Mouse (Mus musculus) spleen, adult 2 months (tissue): ENCODE measurements around the gene Ccdc180. TPM values are rescaled to one million over a fixed set of nuclear protein-coding genes. Genes with fewer than 3 reads are reported as not detected.
A peak's percentile ranks its signal among the peaks of the same experiment; 100 is the strongest.

ENCODE experiments used
- DNase-seq, 2 experiments: peaks; one replicate each; pipeline versions ENCODE4 v3.0.0 to v3.0.0-alpha.2; 2012 to 2021; ENCODE audit warnings: low spot score in 2 of 2, low read depth in 1 of 2
- H3K27ac ChIP-seq: fragments of 200-500 bp; 2 replicates; pipeline ENCODE4 v1.5.1; 2012; ENCODE audit warnings: low read length, inconsistent platforms; ENCODE audit not compliant: insufficient read depth
- H3K27me3 ChIP-seq: fragments of 200-500 bp; 2 replicates; pipeline ENCODE4 v1.6.1; 2012; ENCODE audit warnings: mild to moderate bottlenecking, moderate library complexity, low read length, inconsistent platforms; ENCODE audit not compliant: control insufficient read depth, insufficient read depth
- H3K36me3 ChIP-seq: fragments of 200-500 bp; 2 replicates; pipeline ENCODE4 v1.6.1; 2012; ENCODE audit warnings: mild to moderate bottlenecking, low read length, inconsistent platforms; ENCODE audit not compliant: control insufficient read depth, insufficient read depth
- H3K4me1 ChIP-seq: fragments of 200-500 bp; 2 replicates; pipeline ENCODE4 v1.6.1; 2011; ENCODE audit warnings: inconsistent platforms; ENCODE audit not compliant: control insufficient read depth, insufficient read depth, insufficient read length
- H3K4me3 ChIP-seq: fragments of 200-500 bp; 2 replicates; pipeline ENCODE4 v1.5.1; 2011; ENCODE audit warnings: mild to moderate bottlenecking, inconsistent platforms; ENCODE audit not compliant: insufficient read depth, insufficient read length; ENCODE audit errors: extremely low read depth
- CTCF ChIP-seq: fragments of 200-500 bp; IDR thresholded peaks from 2 replicates; pipeline ENCODE4 v1.5.1; 2011; ENCODE audit warnings: mild to moderate bottlenecking, inconsistent platforms; ENCODE audit not compliant: insufficient read depth, insufficient read length, insufficient replicate concordance; ENCODE audit errors: extremely low read depth
- POLR2A ChIP-seq: fragments of 200-500 bp; IDR thresholded peaks from 2 replicates; pipeline ENCODE4 v1.6.1; 2011; ENCODE audit warnings: low read depth, low read length, inconsistent platforms
- WGBS: fragments of 180-500 bp; shearing (Covaris S2); methylation state at CpG from one replicate; pipeline ENCODE4 v1.1.7; 2018; 5-methylcytosine and 5-hydroxymethylcytosine counted together
- polyA plus RNA-seq: library from polyadenylated mRNA; depleted of rRNA; stranded (reverse); fragments of >200 nt; gene quantifications from 2 replicates; pipeline ENCODE4 v1.2.3, GENCODE M21; 2012

Ccdc180 gene
- polyA plus RNA-seq, 1 experiment: not detected

DNA sequence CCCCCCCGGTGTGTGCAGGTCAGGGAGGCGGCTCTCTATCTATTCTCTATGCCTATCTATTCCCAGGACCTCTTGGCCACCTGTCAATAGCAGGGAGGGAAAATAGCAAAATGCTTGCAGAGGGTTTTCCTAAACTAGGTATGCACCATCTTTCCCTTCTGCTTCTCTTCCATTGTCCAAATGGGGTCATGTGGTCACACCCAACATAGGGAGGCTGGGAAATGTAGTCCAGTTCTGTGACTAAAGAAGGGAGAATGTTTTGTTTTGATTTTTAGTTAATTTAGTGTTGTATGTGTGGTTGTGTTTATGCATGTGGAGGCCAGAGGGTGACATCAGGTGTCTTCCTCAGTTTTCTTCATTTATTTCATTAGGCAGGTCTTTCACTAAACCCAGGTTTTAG lies 18.0 kb upstream of the Ccdc180 start:
- Histone ChIP-seq H3K27ac (no peak overlapping the region), H3K4me3 (no peak overlapping the region), H3K4me1 (no peaks in the 10 kb centered on the region), H3K36me3 (no peaks in the 10 kb centered on the region), H3K27me3 (no peaks in the 10 kb centered on the region)
- no peak for DNase-seq
- WGBS: 83% methylated on average over 2 of the region's 2 CpGs
- TF ChIP-seq POLR2A (no peak), CTCF (no peak)

DNA sequence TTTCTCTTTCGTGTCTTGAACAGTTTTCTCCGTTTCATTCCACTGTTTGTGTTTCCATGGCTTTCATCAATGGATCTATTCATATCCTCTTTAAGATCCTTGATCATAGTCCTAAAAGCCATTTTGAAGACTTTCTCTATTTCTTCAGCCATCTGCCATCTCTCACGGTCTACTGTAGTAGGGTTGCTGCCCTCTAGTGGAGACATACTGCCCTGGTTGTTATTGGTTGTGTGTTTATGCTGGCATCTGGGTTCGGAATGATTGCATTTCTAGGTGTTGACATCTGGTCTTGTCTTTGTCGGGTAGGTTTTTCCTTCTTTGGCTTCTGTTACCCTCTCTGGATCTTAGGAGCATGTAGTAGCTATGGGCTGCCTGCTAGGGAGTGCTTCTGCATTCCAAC lies 11.2 kb upstream of the Ccdc180 start:
- no peaks in the 10 kb centered on the region for H3K27me3 ChIP-seq
- 47% methylated on average over 5 of the region's 5 CpGs for WGBS
- H3K27ac ChIP-seq: no peak overlapping the region
- H3K36me3 ChIP-seq: no peaks in the 10 kb centered on the region
- DNase-seq: peak; percentile 13 to 25
- TF ChIP-seq CTCF (peak; percentile 21; the same call in 1 of the 2 replicates), POLR2A (no peak)
- peaks cover 7% of the 10 kb centered on the region; the same call in 1 of the 2 replicates for H3K4me1 ChIP-seq
- H3K4me3 ChIP-seq: no peak overlapping the region

DNA sequence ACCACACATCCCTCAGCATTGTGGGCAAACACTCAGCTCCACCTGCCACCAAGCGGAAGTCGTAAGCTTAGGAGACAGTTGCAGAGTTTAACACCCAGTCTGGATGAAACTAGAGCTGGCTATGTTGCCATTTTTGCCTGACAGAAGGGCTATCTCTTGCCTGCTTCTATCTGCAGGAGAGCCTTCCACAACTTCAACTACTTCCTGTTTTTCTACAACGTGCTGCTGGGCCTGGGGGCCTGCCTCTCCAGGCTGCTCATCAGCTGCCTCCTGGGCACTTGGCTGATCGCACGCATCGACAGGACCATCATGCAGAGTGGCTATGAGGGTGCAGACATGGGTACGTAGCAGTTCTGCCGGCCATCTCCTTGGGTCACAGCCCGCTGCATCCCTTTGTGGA lies 7.6 kb upstream of the Ccdc180 start:
- TF ChIP-seq POLR2A (no peak), CTCF (no peak)
- H3K4me3 ChIP-seq: no peak overlapping the region
- no peaks in the 10 kb centered on the region for H3K36me3 ChIP-seq
- H3K27ac ChIP-seq: peak overlapping the region; percentile 76
- no peaks in the 10 kb centered on the region for H3K27me3 ChIP-seq
- peak in 1 of 2 experiments; percentile 6 for DNase-seq
- H3K4me1 ChIP-seq: peaks cover 7% of the 10 kb centered on the region; the same call in 1 of the 2 replicates
- WGBS: 49% methylated on average over 9 of the region's 9 CpGs

DNA sequence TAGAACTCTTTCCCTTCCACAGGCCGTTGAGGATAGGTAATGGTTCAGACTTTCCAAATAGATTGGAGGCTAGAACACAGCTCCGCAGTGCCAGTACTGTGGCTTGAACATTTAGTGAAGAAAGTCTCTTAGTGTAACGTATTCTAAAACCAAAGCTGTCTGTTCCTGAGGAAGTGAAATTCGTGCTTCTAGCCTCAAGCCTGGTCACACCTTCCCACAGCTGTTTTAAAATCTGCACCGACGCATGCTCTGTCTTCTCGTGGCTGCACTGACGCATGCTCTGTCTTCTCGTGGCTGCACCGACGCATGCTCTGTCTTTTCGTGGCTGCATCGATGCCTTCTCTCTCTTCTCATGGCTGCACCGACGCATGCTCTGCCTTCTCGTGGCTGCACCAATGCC lies 6.9 kb upstream of the Ccdc180 start:
- peak; percentile 40 to 58 for DNase-seq
- no peaks in the 10 kb centered on the region for H3K27me3 ChIP-seq
- 22% methylated on average over 16 of the region's 16 CpGs for WGBS
- H3K4me1 ChIP-seq: peaks cover 7% of the 10 kb centered on the region; the same call in 1 of the 2 replicates
- H3K27ac ChIP-seq: peak overlapping the region; percentile 76
- no peak overlapping the region for H3K4me3 ChIP-seq
- no peaks in the 10 kb centered on the region for H3K36me3 ChIP-seq
- TF ChIP-seq CTCF (no peak), POLR2A (no peak)

DNA sequence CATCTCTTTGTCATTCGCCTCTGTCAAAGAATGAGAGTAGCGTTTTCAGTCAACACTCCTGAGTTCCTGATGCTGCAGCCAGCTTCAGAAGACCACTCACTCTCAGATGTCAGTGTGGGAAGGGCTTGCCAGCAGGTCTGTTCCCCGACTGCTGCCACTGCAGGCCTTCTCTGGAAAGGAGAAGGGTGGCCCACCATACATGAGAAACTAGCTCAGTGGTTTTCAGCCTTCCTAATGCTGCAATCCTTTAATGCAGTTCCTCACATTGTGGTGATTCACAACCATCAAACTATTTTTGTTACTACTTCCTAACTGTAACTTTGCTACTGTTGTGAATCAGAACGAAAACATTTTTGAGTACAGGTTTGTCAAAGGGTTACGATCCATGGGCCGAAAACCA lies 616 bp upstream of the Ccdc180 start:
- no peak for TF ChIP-seq POLR2A
- TF ChIP-seq CTCF: no peak
- 66% methylated on average over 6 of the region's 6 CpGs for WGBS
- H3K36me3 ChIP-seq: no peaks in the 10 kb centered on the region
- H3K27me3 ChIP-seq: no peaks in the 10 kb centered on the region
- no peak overlapping the region for H3K27ac ChIP-seq
- no peaks in the 10 kb centered on the region; the same call in 1 of the 2 replicates for H3K4me1 ChIP-seq
- DNase-seq: no peak
- H3K4me3 ChIP-seq: no peak overlapping the region

DNA sequence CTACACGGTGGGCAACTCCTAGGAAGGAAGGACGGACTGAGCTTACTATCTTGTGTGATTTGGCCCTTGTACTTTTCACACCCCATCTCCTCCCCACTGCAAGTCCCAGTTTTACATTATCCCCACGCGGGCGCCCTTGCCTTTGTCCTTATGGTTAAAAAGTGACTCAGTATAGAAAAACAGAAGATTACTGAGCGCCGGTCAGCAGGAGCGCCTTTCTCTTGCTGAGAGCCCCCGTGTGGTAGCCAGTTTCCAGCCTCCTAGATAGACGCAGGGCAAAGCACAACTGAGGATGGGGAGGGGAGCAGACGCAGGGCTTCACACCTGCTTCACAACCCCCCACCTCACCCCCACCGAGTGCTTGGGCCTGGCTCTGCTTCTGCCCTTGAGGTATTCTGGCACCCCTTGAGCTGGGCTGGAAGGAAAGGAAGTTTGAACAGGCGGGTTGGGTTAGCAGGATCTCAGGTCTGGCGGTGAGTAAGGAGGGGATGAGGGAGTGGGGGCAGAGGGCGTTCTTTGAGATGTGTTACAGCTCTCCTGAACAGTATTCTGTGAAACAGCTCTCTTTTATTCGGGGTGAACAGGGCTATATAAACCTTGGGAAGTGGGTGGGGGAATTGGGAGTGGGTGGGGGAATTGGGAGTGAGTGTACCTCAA lies 6.5 kb downstream of the Ccdc180 start:
- DNase-seq: no peak
- Histone ChIP-seq H3K27ac (no peak overlapping the region), H3K4me3 (no peak overlapping the region), H3K36me3 (no peaks in the 10 kb centered on the region), H3K27me3 (no peaks in the 10 kb centered on the region), H3K4me1 (no peaks in the 10 kb centered on the region)
- TF ChIP-seq CTCF: no peak
- no peak for TF ChIP-seq POLR2A
- WGBS: 48% methylated on average over 16 of the region's 16 CpGs

DNA sequence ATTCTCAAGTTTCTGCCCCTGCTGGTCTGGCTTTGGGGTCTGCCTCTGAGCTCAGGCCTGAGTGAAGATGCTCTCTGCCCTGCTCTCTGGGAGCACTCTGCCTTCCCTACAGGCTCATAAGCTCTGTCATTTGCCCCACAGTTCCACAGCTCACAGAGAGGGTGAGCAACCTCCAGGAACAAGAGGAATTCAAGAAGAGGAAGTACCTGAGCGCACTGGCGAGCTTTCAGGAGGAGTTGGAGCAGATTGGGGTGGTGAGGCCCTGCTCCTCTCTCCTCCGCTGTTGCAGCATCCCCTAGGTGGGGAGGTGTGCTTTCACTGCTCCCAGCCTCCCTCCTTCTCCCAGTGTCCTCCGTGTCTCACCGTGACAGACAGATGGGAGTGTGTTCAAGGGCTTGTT lies 8.3 kb downstream of the Ccdc180 start:
- Histone ChIP-seq H3K36me3 (no peaks in the 10 kb centered on the region), H3K4me3 (no peak overlapping the region), H3K4me1 (no peaks in the 10 kb centered on the region), H3K27ac (no peak overlapping the region), H3K27me3 (no peaks in the 10 kb centered on the region)
- TF ChIP-seq POLR2A (no peak), CTCF (no peak)
- no peak for DNase-seq
- WGBS: 27% methylated on average over 5 of the region's 5 CpGs
